Mouse (Mus musculus) brown adipose tissue, adult 24 weeks (tissue): ENCODE measurements around the gene Ptpn13. TPM values are rescaled to one million over a fixed set of nuclear protein-coding genes. Genes with fewer than 3 reads are reported as not detected.

Experiments used
- H3K27ac ChIP-seq: fragments of 200-500 bp; replicated peaks from 2 replicates; pipeline ENCODE4 v1.5.1; 2012; ENCODE audit warnings: low read depth, mild to moderate bottlenecking, low read length
- H3K4me1 ChIP-seq: fragments of 200-500 bp; 2 replicates; pipeline ENCODE4 v1.6.1; 2012; ENCODE audit warnings: low read length, mixed read lengths; ENCODE audit not compliant: control insufficient read depth, insufficient read depth, insufficient read length
- H3K4me3 ChIP-seq: fragments of 200-500 bp; 2 replicates; pipeline ENCODE4 v1.5.1; 2012; ENCODE audit warnings: low read depth, mild to moderate bottlenecking, low read length, moderate library complexity; ENCODE audit not compliant: insufficient read depth
- polyA plus RNA-seq: library from polyadenylated mRNA; stranded (reverse); fragments of >200 nt; gene quantifications from 2 replicates; pipeline ENCODE4 v1.2.4, GENCODE M21; 2012; ENCODE audit not compliant: missing spikeins, insufficient read depth, insufficient read length

Gene Ptpn13
- 0.83 and 1.1 TPM in 2 replicates for polyA plus RNA-seq

DNA sequence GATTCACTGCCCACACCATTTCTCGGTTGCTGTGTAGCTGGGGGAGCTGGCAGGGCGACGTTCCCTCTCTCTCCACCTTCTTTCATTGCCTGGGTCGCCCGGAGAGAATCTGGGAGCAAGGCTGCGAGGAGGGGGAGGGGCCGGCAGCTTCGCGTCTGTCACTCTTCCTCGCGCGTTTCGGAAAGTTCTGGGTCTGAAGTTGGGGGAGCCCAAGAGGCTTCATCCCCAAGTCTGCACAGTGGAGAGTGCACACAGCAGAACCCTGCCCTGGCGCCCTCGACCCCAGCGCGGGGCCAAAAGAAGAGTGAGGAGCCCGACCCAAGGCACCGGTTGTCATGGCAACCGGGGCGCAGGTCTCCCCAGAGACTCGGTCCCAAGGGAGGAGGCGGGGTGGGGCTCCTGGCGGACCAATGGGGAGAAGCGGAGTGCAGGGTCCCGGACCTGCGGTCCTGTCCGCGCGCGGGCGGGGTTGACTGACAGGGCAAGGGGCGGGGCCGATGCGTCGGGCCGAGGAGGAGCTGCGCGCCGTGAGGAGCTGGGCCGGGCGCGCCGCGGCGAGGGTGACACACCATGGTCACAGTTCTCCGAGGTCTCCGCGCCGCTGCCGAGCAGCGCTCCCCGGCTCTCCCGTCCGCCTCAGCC lies at the start of gene Ptpn13:
Ptpn13 (plus strand) TSS at position 515 of the 642 bp plus-strand sequence.
- Histone ChIP-seq H3K4me3 (peak within 1 kb of the TSS; percentile 61), H3K4me1 (no peaks in the 10 kb centered on the region; the same call in 1 of the 2 replicates), H3K27ac (no peak within 1 kb of the TSS)

DNA sequence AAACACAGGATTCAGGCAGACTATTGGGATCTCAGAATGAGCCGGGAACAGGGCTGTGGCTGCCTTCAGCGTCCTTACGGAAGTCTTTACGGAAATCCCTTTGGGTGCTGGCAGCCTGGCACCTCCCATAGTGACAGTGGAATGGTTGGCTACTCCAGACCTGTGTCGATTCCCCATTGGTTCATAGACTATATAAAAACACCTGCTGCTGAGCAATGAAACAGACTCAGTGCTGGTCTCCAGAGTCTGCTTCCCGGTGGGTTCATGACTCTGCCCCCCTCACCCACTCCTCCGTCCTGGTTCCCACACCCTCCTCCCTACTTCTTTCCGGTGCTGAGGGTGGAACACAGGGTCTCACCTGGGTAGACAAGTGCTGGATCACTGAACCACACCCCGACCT lies 49.8 kb upstream of the Ptpn13 start:
- Histone ChIP-seq H3K4me1 (peaks cover 3% of the 10 kb centered on the region; the same call in 1 of the 2 replicates), H3K4me3 (no peak overlapping the region), H3K27ac (no peak overlapping the region)

DNA sequence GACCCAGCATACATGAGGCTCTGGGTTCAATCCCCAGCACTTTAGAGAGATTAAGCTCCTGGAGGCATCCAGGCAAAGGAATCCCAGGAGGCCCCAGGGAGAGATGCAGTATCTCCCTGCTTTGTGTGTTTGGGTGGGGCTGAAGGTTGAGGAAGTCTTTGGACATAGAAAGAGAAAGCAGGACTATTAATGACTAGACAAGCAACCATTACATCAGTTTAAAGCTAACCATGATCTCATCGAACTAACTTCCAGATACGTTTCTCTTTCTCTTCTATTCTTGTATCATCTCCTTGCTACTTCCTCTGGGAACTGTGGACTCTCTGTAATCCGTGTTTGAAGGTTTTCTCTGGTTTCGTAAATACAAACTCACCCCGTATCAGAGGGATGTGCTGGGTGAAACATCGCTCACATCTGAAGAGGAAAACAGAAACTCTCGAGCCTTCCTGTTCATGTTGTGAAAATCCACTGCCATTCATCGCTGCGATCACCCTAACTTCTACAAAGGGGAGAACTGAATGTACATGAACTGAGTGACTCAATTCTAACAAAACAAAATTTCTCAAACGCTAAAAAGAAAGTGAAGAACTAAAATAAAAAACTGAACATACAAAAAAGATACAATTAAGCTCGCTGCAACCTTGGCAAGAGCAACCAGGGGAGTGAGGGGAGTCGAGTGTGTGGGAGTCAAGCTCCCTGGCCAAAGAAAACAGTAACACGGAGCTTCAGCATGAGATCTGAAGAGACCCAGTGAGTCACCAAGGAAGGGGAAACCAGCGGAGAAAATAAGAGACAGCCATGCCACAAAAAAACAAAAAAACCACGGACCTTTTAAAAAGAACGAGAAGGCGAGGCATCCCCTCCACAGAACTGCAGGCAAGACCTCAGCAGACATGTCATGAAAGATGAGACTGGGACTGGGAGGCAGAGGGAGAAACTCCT lies 48.4 kb upstream of the Ptpn13 start:
- 0 out of 2 replicates have a peak overlapping the region, but pooled peaks have one; percentile 7 for H3K4me3 ChIP-seq
- H3K27ac ChIP-seq, result peak overlapping the region; percentile 21; the same call in 1 of the 2 replicates

DNA sequence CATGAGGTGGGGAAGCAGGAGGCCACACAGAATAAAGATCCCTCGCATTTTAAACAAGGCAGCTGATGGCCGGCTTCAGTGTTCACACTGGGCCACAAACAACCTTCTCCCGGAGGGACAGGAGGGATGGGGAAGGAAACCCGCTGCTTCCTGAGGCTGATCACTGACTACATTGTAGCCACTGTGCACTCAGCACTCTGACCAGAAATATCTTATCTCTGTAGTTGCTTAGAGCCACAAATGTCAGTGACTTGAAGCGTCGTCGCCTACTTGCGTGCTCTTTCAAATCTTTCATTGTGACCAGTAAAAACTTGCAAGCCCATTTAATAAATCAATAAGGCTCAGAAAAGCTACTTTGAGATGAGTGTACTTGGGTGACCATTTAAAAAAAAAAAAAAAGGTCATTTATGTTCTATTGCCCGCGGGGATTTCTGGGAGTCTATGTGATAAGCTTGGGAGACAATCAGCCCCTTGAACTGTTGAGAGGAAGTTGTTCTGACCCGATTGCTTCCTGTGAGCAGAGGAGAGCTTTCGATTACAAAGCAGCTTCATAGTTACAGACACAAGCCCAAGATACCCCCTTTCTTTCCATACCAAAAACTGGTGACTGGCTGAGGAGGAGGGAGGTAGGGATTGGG lies 47.4 kb upstream of the Ptpn13 start:
- 0 out of 2 replicates have a peak overlapping the region, but pooled peaks have one; percentile 21 for H3K27ac ChIP-seq
- peaks cover 3% of the 10 kb centered on the region; the same call in 1 of the 2 replicates for H3K4me1 ChIP-seq
- no peak overlapping the region for H3K4me3 ChIP-seq

More for the DNA sequence above, 48.4 kb upstream of the Ptpn13 start:
- peaks cover 3% of the 10 kb centered on the region; the same call in 1 of the 2 replicates for H3K4me1 ChIP-seq

DNA sequence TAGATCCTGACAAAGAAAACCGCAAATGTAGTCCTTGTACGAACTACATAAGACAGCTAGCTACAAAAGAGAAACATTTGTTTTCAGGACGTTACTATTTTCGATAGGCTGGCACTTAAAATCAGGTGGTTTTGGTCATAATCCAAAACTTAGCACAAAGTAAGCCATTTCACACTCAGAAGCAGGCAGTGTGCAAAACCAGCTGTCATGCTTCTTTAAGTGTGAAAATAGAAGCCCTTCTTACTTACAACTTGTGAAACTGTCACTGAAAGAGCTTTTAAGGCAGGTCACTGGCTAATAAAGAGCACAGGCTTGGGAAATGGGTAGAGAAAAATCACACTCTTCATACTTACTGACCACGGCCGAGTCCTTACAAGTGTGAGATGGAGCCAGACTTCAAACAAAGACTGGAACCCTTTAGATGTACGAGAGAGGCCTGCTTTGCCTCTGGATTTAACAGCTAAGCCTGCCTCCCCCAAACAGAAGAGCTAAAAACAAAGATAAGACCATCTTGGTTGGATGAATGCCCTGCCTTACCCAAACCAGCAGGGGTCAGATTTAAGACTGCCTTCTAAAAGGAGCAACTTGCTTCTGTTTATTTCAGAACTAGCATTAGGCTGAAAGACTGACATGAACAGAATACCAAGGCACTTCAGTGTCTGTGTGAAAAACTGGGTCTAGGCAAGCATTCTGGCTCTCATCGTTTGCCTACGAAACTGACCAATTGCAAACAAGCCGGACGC lies 44.0 kb upstream of the Ptpn13 start:
- Histone ChIP-seq H3K27ac (no peak overlapping the region), H3K4me3 (no peak overlapping the region), H3K4me1 (peaks cover 3% of the 10 kb centered on the region; the same call in 1 of the 2 replicates)

- H3K4me3 ChIP-seq, result no peak overlapping the region
- H3K27ac ChIP-seq, result no peak overlapping the region
- peaks cover 8% of the 10 kb centered on the region; the same call in 1 of the 2 replicates for H3K4me1 ChIP-seq
Observed at GRCm38 (mm10) chr5:103382951-103383350, 42.0 kb upstream of the Ptpn13 start.

GRCm38 (mm10) chr5:103384021-103384420 lies 41.0 kb upstream of the Ptpn13 start:
- Histone ChIP-seq H3K27ac (no peak overlapping the region), H3K4me3 (no peak overlapping the region)

GRCm38 (mm10) chr5:103387540-103388026 lies 37.4 kb upstream of the Ptpn13 start:
- Histone ChIP-seq H3K4me3 (no peak overlapping the region), H3K27ac (peak overlapping the region; percentile 35; the same call in 1 of the 2 replicates), H3K4me1 (peaks cover 10% of the 10 kb centered on the region; the same call in 1 of the 2 replicates)

More at GRCm38 (mm10) chr5:103384021-103384420, 41.0 kb upstream of the Ptpn13 start:
- peaks cover 10% of the 10 kb centered on the region; the same call in 1 of the 2 replicates for H3K4me1 ChIP-seq

DNA sequence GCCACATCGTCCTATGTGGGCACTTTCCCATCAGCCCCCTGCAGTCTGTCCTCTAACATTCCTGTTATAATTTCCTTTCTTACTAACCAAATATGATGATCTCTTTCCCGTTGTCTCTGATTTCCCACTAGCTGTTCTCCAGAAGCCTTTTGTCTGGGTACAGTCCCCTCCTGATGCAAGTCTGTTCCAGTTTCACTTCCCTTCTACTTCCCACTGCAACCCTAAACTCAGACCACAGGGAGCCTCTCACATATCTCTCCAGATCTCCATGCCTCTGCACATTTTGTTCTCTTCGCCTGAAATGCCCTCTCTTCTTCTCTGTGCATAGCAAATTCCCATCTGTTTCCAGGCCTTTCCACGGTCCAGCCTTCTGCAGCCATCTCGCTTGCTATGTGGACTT lies 35.6 kb upstream of the Ptpn13 start:
- H3K27ac ChIP-seq, result no peak overlapping the region
- peaks cover 10% of the 10 kb centered on the region; the same call in 1 of the 2 replicates for H3K4me1 ChIP-seq
- H3K4me3 ChIP-seq, result no peak overlapping the region

DNA sequence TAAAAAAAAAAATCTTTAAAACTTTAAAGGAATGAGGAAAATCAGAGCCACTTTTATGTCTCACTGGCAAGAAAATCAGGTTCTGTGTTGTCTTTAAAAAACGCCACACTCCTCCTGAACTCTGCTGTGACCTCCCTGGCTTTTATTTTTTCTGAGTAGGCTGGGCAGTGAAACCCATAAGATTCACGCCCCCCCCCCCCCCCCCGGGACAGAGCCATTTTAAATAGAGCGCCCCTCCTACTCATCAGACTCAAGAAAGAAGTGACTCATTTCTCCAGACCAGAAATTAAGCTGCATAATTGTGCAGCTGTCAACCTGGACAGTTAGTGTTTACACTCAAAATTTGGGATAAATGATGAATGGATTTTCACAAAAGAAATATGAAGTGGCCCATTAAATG lies 31.8 kb upstream of the Ptpn13 start:
- Histone ChIP-seq H3K4me1 (no peaks in the 10 kb centered on the region), H3K27ac (no peak overlapping the region), H3K4me3 (no peak overlapping the region)

GRCm38 (mm10) chr5:103393752-103394151 lies 31.2 kb upstream of the Ptpn13 start:
- Histone ChIP-seq H3K27ac (no peak overlapping the region), H3K4me1 (no peaks in the 10 kb centered on the region), H3K4me3 (no peak overlapping the region)

GRCm38 (mm10) chr5:103395683-103396082 lies 29.3 kb upstream of the Ptpn13 start:
- H3K4me3 ChIP-seq, result no peak overlapping the region
- no peaks in the 10 kb centered on the region for H3K4me1 ChIP-seq
- no peak overlapping the region for H3K27ac ChIP-seq

DNA sequence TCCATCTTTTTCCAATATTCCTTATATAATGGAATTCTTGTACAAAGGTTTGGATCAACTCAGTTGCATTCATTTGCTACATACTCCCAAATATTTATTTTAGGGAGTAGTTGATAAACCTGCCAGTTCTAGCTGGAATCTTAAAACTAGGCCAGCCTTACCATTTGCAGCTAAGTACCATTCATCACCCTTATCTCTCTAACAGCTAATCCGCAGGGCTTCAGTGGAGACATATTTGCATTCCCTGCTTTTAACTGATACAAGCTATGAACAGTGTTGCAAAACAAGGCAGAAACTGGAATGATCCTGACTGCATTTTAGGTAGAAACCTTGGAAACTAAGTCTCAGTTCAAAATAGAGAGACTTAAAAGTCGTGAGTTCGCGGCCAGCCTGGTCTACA lies 27.6 kb upstream of the Ptpn13 start:
- Histone ChIP-seq H3K4me1 (no peaks in the 10 kb centered on the region), H3K27ac (no peak overlapping the region), H3K4me3 (no peak overlapping the region)
